Mouse (Mus musculus) midbrain, embryonic 16.5 days (tissue): ENCODE measurements around the gene Dnajc3. TPM values are rescaled to one million over a fixed set of nuclear protein-coding genes. Genes with fewer than 3 reads are reported as not detected.
A peak's percentile ranks its signal among the peaks of the same experiment; 100 is the strongest.

Source experiments
- ATAC-seq: fragments of 200-750 bp; cut with Nextera tagmentation; 2 replicates; pipeline ENCODE4 v1.8.0; 2017; ENCODE audit warnings: moderate TSS enrichment
- H3K27ac ChIP-seq: fragments of 300-500 bp; sonication (generic); 2 replicates; pipeline ENCODE4 v1.5.1; 2014; ENCODE audit warnings: mild to moderate bottlenecking, low read length, mixed read lengths
- H3K27me3 ChIP-seq: fragments of 300-500 bp; sonication (generic); 2 replicates; pipeline ENCODE4 v1.6.1; 2014; ENCODE audit warnings: low read depth, low read length, mixed read lengths; ENCODE audit not compliant: control insufficient read depth, insufficient read depth
- H3K36me3 ChIP-seq: fragments of 300-500 bp; sonication (generic); 2 replicates; pipeline ENCODE4 v1.6.1; 2014; ENCODE audit warnings: mild to moderate bottlenecking, low read length, moderate library complexity, mixed read lengths; ENCODE audit not compliant: control insufficient read depth, insufficient read depth
- H3K4me1 ChIP-seq: fragments of 300-500 bp; sonication (generic); 2 replicates; pipeline ENCODE4 v1.6.1; 2014; ENCODE audit warnings: mild to moderate bottlenecking, low read length, mixed read lengths; ENCODE audit not compliant: control insufficient read depth, insufficient read depth
- H3K4me2 ChIP-seq: fragments of 300-500 bp; sonication (generic); 2 replicates; pipeline ENCODE4 v1.6.1; 2014; ENCODE audit warnings: mild to moderate bottlenecking, low read length, mixed read lengths
- H3K4me3 ChIP-seq: fragments of 300-500 bp; sonication (generic); 2 replicates; pipeline ENCODE4 v1.5.1; 2014; ENCODE audit warnings: low read depth, mild to moderate bottlenecking, low read length, moderate library complexity, mixed read lengths
- H3K9ac ChIP-seq: fragments of 300-500 bp; sonication (generic); 2 replicates; pipeline ENCODE4 v1.6.1; 2014; ENCODE audit warnings: low read depth, low read length, mixed read lengths
- H3K9me3 ChIP-seq: fragments of 300-500 bp; sonication (generic); replicated peaks from 2 replicates; pipeline ENCODE4 v1.6.1; 2014; ENCODE audit warnings: mild to moderate bottlenecking, low read length, mixed read lengths; ENCODE audit not compliant: control insufficient read depth, poor library complexity, severe bottlenecking
- WGBS: fragments of 180-500 bp; shearing (Covaris S2); extraction: QIAGEN DNeasy Blood & Tissue Kit; methylation state at CpG from one replicate; pipeline ENCODE4 v1.1.7; 2014; 5-methylcytosine and 5-hydroxymethylcytosine counted together
- polyA plus RNA-seq: library from polyadenylated mRNA; unstranded; fragments of >200 nt; fragmentation: Nextera tagmentation; extraction: Ambion mirVana; gene quantifications from 2 replicates; pipeline ENCODE4 v1.2.1, GENCODE M21; 2015

Dnajc3 gene
- polyA plus RNA-seq, 1 experiment from 2014 or later, result 20.2 TPM

- Histone ChIP-seq H3K9me3 (no peaks in the 10 kb centered on the region), H3K27me3 (no peaks in the 10 kb centered on the region), H3K4me1 (no peaks in the 10 kb centered on the region), H3K4me2 (no peak overlapping the region), H3K36me3 (peaks cover 6% of the 10 kb centered on the region; the same call in 1 of the 2 replicates), H3K9ac (no peak overlapping the region), H3K27ac (no peak overlapping the region), H3K4me3 (no peak overlapping the region)
- no peak for ATAC-seq
- 87% methylated on average over 4 of the region's 4 CpGs for WGBS
These were observed 46.4 kb downstream of the Dnajc3 start for GRCm38 (mm10) chr14:118984161-118984560.

DNA sequence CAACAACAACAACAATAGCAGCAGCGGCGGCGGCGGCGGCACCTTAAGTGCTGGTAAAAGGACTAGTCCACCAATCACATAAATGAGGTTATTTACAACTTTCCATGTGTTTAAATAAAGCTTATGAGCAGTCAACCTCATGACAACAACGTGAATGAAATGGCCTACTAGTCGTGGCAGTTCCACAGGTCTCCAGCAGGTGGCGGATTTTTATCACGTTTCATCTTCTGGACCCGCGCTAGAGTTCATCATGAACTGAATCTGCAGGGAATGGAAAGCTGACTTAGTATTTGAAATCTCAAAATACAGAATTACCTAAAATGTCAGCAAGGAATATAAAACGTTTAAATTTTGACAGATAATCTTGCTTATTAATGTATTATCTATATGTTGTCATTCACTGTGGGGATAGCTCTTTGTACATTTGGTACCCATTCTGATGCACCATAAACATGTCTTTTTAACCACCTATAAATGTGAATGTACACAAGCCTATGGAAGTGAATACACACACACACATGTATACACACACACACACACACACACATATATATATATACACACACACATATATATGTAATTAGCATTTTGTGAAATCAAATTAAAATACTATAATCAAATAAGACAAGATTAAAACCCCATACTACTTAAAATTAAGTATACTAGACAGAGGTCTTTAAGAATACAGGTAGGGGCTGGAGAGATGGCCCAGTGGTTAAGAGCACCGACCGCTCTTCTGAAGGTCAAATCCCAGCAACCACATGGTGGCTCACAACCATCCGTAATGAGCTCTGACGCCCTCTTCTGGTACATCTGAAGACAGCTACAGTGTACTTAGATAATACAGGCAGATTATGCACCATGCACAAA is 49.1 kb downstream of the Dnajc3 start:
- peak; percentile 36; the same call in 1 of the 2 replicates for ATAC-seq
- 38% methylated on average over 16 of the region's 16 CpGs for WGBS

GRCm38 (mm10) chr14:118987523-118988496 is 50.0 kb downstream of the Dnajc3 start:
- no peak overlapping the region for H3K9ac ChIP-seq
- no peak; the same call in 1 of the 2 replicates for ATAC-seq
- H3K4me1 ChIP-seq, result no peaks in the 10 kb centered on the region
- H3K4me3 ChIP-seq, result no peak overlapping the region
- WGBS, result 48% methylated on average over 13 of the region's 13 CpGs
- peaks cover 6% of the 10 kb centered on the region; the same call in 1 of the 2 replicates for H3K36me3 ChIP-seq
- no peaks in the 10 kb centered on the region for H3K27me3 ChIP-seq
- H3K27ac ChIP-seq, result no peak overlapping the region
- no peaks in the 10 kb centered on the region for H3K9me3 ChIP-seq
- H3K4me2 ChIP-seq, result no peak overlapping the region

More for the DNA sequence above, 49.1 kb downstream of the Dnajc3 start:
- no peak overlapping the region for H3K4me2 ChIP-seq
- no peaks in the 10 kb centered on the region for H3K4me1 ChIP-seq
- no peaks in the 10 kb centered on the region for H3K27me3 ChIP-seq
- no peak overlapping the region for H3K4me3 ChIP-seq
- H3K9me3 ChIP-seq, result no peaks in the 10 kb centered on the region
- no peak overlapping the region for H3K27ac ChIP-seq
- peaks cover 3% of the 10 kb centered on the region; the same call in 1 of the 2 replicates for H3K36me3 ChIP-seq
- H3K9ac ChIP-seq, result no peak overlapping the region

DNA sequence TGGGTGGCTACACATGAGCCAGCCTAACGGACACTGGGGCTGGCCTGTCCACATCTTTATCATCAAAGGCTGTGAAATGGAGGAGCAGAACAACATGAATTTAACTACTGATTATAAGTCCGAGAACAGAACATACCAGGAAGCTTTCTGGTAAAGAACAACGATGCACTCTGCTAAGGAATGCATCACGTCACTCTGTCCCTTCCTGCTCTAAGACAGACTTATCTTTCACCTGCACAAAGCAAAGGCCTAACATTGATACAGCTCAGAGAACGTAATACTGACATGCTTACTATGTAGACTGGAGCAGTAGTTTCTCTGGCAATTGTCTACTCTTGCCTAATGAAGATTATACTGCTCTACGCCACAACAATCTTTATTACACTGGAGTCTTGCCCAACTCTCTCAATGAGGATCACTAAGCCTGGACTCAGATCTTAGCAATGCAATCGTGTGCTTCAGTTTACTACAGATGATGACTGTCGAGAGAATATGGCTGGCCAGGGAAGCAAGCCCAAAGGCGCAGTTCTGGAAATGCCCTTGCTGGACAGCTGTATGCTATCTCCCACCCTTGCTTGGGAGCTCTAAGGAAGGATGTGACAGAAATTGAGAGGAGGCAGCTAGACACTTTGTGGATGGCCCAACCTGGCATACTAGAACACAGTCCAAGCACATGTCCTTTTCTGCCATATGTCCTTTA is 57.6 kb downstream of the Dnajc3 start:
- Histone ChIP-seq H3K27ac (no peak overlapping the region), H3K27me3 (no peaks in the 10 kb centered on the region), H3K9me3 (no peaks in the 10 kb centered on the region), H3K4me2 (no peak overlapping the region), H3K4me1 (no peaks in the 10 kb centered on the region), H3K9ac (no peak overlapping the region), H3K4me3 (no peak overlapping the region), H3K36me3 (peaks cover 23% of the 10 kb centered on the region)
- ATAC-seq, result no peak
- WGBS, result 95% methylated on average over 9 of the region's 9 CpGs

GRCm38 (mm10) chr14:119003320-119003719 is 65.5 kb downstream of the Dnajc3 start:
- peaks cover 16% of the 10 kb centered on the region; the same call in 1 of the 2 replicates for H3K36me3 ChIP-seq
- H3K4me3 ChIP-seq, result no peak overlapping the region
- H3K9ac ChIP-seq, result no peak overlapping the region
- no peaks in the 10 kb centered on the region for H3K9me3 ChIP-seq
- no peak overlapping the region for H3K27ac ChIP-seq
- H3K4me2 ChIP-seq, result no peak overlapping the region
- no peak for ATAC-seq
- H3K4me1 ChIP-seq, result peaks cover 9% of the 10 kb centered on the region
- H3K27me3 ChIP-seq, result no peaks in the 10 kb centered on the region

DNA sequence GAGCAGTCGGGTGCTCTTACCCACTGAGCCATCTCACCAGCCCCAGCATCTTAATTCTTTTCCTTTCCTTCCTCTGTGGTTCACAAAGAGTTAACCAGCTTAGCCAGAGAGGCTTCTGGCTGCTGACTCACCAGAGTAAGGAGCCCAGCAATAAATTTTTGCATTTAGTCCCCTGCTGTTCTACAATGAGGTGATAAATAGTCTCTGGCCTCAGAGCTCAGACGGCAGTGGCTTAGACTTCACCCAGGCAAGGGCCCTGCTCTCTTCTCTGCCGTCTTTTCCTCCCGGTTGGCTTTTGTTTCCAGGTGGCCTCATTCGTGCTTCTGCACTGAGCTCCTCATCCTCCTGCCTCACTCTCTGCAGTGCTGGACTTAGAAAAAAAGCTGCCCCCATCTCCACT is 68.1 kb downstream of the Dnajc3 start:
- peak overlapping the region; percentile 10; the same call in 1 of the 2 replicates for H3K4me3 ChIP-seq

GRCm38 (mm10) chr14:119006441-119007102 is 68.8 kb downstream of the Dnajc3 start:
- Histone ChIP-seq H3K4me1 (peaks cover 9% of the 10 kb centered on the region), H3K27ac (peak overlapping the region; percentile 82), H3K4me2 (peak overlapping the region; percentile 92), H3K27me3 (no peaks in the 10 kb centered on the region), H3K4me3 (peak overlapping the region; percentile 51), H3K9me3 (no peaks in the 10 kb centered on the region), H3K9ac (peak overlapping the region; percentile 53), H3K36me3 (peaks cover 5% of the 10 kb centered on the region; the same call in 1 of the 2 replicates)
- under 1% methylated on average over 49 of the region's 49 CpGs for WGBS
- ATAC-seq, result peak; percentile 4; the same call in 1 of the 2 replicates

More for the DNA sequence above, 68.1 kb downstream of the Dnajc3 start:
- Histone ChIP-seq H3K9ac (no peak overlapping the region), H3K27me3 (no peaks in the 10 kb centered on the region), H3K4me2 (peak overlapping the region; percentile 92), H3K4me1 (peaks cover 9% of the 10 kb centered on the region), H3K36me3 (peaks cover 10% of the 10 kb centered on the region; the same call in 1 of the 2 replicates), H3K9me3 (no peaks in the 10 kb centered on the region), H3K27ac (peak overlapping the region; percentile 57; the same call in 1 of the 2 replicates)
- no peak for ATAC-seq
- WGBS, result 12% methylated on average over 5 of the region's 5 CpGs
